Mouse (Mus musculus) lung, adult 2 months (tissue): ENCODE results near the gene Tmem8. TPM values are rescaled to one million over a fixed set of nuclear protein-coding genes. Genes with fewer than 3 reads are reported as not detected.

ENCODE experiments used
- DNase-seq: peaks from one replicate; pipeline ENCODE4 v3.0.0; 2022
- H3K4me1 ChIP-seq: fragments of 200-500 bp; 2 replicates; pipeline ENCODE4 v1.6.1; 2011; ENCODE audit warnings: low read length; ENCODE audit not compliant: control insufficient read depth, insufficient read depth
- H3K4me3 ChIP-seq: fragments of 200-500 bp; replicated peaks from 2 replicates; pipeline ENCODE3; 2011; ENCODE audit warnings: low read depth, mild to moderate bottlenecking, control low read depth, low read length; ENCODE audit errors: extremely low read depth
- CTCF ChIP-seq: fragments of 200-500 bp; IDR thresholded peaks from 2 replicates; pipeline ENCODE4 v1.5.1; 2011; ENCODE audit warnings: mild to moderate bottlenecking, low read length, control low read depth; ENCODE audit not compliant: insufficient read depth
- POLR2A ChIP-seq: fragments of 200-500 bp; IDR thresholded peaks from 2 replicates; pipeline ENCODE4 v1.6.1; 2011; ENCODE audit warnings: low read depth, mild to moderate bottlenecking, control low read depth, low read length, borderline replicate concordance; ENCODE audit errors: extremely low read depth
- WGBS: fragments of 180-500 bp; shearing (Covaris S2); methylation state at CpG from one replicate; pipeline ENCODE4 v1.1.7; 2018; 5-methylcytosine and 5-hydroxymethylcytosine counted together
- polyA plus RNA-seq: library from polyadenylated mRNA; depleted of rRNA; stranded (reverse); fragments of >200 nt; gene quantifications from 2 replicates; pipeline ENCODE4 v1.2.3, GENCODE M21; 2012; rRNA removed

Gene Tmem8
- polyA plus RNA-seq = 60.0 and 65.3 TPM in 2 replicates

DNA sequence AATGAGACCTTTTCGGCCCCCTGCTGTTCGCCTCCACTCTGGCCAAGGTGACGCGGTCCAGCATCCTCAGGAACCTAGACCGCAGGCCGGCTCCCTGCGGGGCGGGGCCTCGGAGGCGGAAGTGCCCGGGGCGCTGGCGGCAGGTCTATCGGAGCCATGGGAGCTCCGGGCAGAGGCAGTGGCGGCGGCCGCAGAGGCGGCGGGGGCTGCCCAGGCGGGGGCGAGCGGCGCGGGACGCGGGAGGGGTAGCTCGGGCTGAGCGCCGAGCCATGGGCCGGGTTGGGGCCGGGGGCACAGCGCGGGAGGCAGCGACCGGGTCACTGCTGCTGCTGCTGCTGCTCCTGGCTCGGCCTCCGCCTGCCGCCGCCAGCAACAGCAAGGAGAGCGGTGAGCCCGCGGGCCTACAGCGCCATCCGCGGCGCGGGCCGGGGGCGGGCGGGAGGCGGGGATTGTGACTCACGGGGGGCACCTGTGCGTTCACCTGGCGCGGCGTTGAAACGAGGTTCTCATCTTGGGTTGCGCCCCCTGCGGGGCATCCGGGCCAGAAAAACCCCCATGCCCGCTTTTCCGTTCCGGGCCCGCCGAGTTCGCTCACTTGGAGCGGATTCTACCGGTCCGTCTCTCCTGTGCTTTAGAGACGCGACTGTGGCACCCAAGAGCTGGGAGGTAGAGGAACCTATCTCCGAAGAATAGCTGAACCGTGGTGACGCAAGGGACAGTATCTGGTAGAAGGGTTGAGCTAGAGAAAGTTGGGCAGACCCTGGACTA lies at the start of gene Tmem8:
Gene Tmem8 (plus strand): TSS at position 119 of the 768 bp plus-strand sequence.
- WGBS = under 1% methylated on average over 67 of the region's 75 CpGs
- DNase-seq = peak; percentile 80
- H3K4me1 ChIP-seq = peaks cover 5% of the 10 kb centered on the region; the same call in 1 of the 2 replicates
- peak within 1 kb of the TSS; percentile 59 for H3K4me3 ChIP-seq
- TF ChIP-seq POLR2A (no peak), CTCF (no peak)

DNA sequence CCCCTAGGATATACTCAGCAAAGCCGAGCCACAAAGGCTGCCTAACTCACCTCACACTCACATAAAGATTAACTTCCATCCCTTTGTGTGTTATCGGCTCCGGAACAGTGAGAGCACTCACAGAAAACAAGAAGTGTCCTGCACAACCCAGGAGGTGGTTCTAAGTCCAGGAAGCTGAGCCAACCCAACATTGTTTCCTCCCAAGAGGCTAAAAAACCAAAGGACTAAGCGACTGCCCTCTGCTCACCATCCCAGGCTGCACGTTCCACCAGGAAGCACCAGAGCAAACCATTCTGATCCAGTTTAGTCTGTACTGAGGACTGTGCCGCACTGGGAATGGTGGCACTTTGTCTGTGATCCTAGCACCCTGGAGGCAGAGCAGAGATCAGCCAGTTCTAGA lies 48.2 kb upstream of the Tmem8 start:
- no peak for DNase-seq
- Histone ChIP-seq H3K4me3 (no peak overlapping the region), H3K4me1 (peaks cover 23% of the 10 kb centered on the region)
- TF ChIP-seq POLR2A = no peak
- WGBS = 41% methylated on average over 6 of the region's 6 CpGs

DNA sequence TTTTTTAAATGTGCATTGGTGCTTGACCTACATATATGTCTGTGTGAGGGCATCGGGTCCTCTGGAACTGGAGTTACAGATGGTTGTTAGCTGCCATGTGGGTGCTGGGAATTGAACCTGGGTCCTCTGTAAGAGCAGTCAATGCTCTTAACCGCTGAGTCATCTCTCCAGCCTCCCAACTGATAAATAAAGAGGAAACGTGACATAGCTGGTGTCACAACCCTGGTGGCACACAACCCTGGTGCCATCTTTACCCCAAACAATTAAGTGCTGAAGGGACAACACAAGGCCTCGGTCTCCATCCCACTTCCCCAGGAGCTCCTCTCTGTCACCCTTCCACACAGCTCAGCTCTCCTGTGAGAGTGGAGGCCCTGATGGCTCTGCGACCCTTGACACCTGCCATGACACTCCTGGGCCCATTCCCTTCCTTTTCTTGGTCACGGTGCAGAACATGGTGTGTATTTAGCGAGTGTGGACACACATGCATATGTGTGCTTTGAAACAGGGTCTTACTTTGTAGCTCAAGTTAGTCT lies 46.5 kb upstream of the Tmem8 start:
- H3K4me1 ChIP-seq = peaks cover 26% of the 10 kb centered on the region
- DNase-seq = no peak
- no peak for TF ChIP-seq POLR2A
- 90% methylated on average over 7 of the region's 7 CpGs for WGBS
- no peak overlapping the region for H3K4me3 ChIP-seq

DNA sequence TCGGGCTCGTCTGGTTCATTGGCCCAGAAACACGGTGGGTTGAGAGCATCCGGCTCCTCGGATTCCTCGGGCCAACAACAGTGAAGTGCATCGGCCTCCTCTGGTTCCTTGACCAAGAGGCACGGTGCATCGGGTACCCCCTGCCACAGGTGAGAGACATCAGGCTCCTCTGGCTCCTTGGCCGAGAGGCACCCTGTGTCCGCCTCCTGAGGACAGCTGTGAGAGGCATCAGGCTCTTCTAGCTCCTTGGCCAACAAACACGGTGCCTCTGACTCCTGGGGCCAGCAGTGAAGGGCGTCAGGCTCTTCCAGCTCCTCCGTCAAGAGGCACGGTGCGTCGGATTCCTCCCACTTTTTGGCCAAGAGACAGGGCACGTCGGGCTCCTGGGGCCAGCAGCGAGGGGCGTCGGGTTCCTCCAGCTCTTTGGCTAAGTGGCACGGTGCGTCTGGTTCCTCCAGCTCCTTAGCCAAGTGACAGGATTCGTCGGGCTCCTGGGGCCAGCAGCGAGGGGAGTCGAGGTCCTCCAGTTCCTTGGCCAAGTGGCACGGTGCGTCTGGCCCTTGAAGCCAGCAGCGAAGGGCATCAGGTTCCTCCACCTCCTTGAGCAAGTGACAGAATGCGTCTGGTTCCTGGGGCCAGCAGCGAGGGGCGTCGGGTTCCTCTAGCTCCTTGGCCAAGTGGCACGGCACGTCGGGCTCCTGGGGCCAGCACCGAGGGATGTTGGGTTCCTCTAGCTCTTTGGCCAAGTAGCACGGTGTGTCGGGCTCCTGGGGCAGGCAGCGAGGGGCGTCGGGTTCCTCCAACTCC lies 44.9 kb upstream of the Tmem8 start:
- WGBS = 4% methylated on average over 44 of the region's 44 CpGs

DNA sequence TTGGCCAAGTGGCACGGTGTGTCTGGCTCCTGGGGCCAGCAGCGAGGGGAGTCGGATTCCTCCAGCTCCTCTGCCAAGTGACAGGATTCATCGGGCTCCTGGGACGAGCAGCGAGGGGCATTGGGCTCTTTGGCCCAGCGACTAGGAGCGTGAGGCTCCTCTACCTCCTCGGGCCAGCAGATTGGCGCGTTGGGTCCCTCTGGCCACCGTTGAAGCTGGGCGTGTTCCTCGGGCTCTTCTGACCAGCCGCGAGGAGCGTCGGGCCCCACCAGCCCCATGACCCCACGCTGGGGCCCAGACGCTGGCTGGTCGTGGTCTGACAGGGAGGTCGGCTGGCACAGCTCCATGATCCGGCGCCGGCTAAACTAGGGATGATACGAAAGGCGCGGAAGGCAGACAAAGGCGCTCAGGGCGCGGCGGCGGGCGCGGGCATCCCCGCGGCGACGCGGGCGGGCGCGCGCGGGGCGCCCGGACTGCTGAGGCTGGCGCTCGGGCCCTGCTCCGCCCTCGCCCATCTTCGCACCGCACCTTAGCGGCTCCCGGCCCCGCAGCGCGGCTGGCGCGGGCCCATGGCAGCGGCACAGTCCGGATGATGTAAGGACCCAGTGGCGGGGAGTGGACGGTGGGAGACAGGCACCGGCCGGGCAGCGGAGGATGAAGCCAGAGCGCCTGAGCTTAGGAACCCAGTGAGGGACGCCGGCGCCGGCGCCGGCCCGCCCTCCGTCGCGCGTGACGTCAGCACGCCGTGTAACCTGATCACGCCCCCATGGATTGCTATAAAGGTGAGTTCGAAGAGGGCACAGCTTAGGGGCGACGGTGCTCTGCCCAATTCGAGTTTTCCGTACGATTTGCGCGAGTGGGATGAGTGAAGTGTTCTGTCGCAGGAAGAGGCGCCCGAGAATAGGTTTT lies 44.0 kb upstream of the Tmem8 start, which contains the start of gene Rab11fip3:
Gene Rab11fip3 (minus strand): TSS at position 725 of the 909 bp plus-strand sequence.
- no peak for TF ChIP-seq CTCF
- TF ChIP-seq POLR2A = peak; percentile 79; the same call in 1 of the 2 replicates
- peak; percentile 85 for DNase-seq
- Histone ChIP-seq H3K4me3 (peak within 1 kb of the TSS; percentile 87), H3K4me1 (peaks cover 26% of the 10 kb centered on the region)
- under 1% methylated on average over 94 of the region's 94 CpGs for WGBS

More for the DNA sequence above, 44.9 kb upstream of the Tmem8 start:
- peaks cover 26% of the 10 kb centered on the region for H3K4me1 ChIP-seq
- DNase-seq = peak; percentile 44
- H3K4me3 ChIP-seq = peak overlapping the region; percentile 87
- TF ChIP-seq POLR2A (no peak), CTCF (no peak)

DNA sequence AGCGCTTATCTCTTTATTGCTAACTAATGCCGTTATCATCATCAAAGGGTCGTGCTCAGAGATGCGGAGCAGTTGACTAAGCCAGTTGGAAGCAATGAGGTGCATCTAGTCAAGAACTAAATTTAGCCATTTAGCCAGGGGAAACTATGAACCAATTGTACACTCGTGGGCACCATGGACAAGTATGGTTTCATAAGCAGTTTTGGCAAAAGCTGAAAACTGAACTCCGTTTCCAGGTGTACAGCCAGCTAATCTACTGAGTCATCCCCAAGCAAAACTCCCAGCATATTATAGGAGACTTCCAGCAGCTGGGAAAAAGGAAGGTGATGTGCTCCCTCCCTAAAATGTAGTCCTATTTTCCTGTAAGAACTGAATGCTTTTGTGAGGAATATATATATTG lies 43.0 kb upstream of the Tmem8 start:
- DNase-seq = no peak
- WGBS = 20% methylated on average over 6 of the region's 6 CpGs
- TF ChIP-seq CTCF (no peak), POLR2A (no peak)
- Histone ChIP-seq H3K4me1 (peaks cover 23% of the 10 kb centered on the region), H3K4me3 (no peak overlapping the region)

DNA sequence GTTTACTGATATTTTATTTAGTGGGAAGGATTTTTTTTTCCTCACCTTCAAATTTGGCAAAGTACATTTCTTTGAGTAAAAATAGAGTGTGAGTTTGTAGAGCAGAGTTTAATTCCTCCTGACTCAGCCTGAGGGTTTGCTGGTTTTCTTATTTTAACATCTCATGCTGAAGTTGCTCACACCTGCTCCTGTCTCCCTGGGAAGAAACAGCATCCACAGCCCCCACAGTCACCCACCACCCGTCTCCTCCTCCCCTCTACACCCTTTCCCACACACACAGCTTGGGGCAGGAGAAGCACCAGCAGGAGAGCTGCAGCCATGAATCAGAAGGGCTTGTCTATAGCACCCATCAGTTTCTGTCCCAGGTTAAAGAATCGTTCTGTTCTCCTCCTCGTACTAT lies 37.9 kb upstream of the Tmem8 start:
- DNase-seq = no peak
- WGBS = 75% methylated on average over 3 of the region's 3 CpGs
- TF ChIP-seq POLR2A (no peak), CTCF (no peak)
- no peak overlapping the region for H3K4me3 ChIP-seq
- H3K4me1 ChIP-seq = no peaks in the 10 kb centered on the region

DNA sequence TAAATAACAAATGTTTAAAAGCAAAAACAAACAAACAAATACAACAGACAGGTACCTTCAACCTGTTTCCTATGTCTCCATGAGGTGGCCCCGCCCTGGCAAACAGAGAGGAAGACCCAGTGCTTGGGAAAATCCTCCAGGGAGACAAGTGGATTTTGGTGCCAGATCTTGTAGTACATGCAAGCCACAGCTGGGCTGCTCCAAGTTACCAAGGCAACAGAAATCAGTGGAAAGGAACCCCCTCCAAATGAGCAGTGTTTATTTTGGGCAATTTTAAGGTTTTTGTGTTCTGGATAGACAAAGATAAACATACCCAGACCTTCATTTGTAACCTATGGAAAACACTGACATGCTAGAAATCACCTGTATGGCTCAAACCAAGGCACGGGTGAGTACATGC lies 34.2 kb upstream of the Tmem8 start:
- TF ChIP-seq CTCF = no peak
- no peak for TF ChIP-seq POLR2A
- DNase-seq = no peak
- 55% methylated on average over 2 of the region's 2 CpGs for WGBS
- no peak overlapping the region for H3K4me3 ChIP-seq
- H3K4me1 ChIP-seq = no peaks in the 10 kb centered on the region

DNA sequence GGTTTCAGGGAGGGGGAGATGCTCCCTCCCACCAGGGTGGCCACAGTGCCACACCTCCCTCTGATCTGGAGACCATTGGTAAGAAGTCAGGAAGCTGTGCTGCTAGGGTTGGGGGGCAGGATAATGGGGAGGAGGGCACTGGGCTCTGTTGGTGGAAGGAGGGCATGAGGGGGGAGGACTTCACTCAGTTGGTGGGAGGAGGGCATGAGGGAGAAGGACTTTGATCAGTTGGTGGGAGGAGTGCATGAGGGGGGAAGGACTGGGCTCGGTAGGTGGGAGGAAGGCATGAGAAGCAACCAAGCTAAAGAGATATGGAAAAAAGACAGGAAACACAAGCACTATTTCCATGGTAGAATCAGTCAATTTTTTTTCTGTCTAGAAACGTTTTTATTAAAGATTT lies 32.2 kb upstream of the Tmem8 start:
- no peak for DNase-seq
- no peak overlapping the region for H3K4me3 ChIP-seq
- H3K4me1 ChIP-seq = no peaks in the 10 kb centered on the region
- WGBS = 34% methylated on average over 2 of the region's 2 CpGs
- TF ChIP-seq CTCF (no peak), POLR2A (no peak)
